Mouse (Mus musculus) neural tube, embryonic 11.5 days (tissue): ENCODE measurements around the gene Dennd2a. TPM values are rescaled to one million over a fixed set of nuclear protein-coding genes. Genes with fewer than 3 reads are reported as not detected.
"Not testable (repeated sequence)": the region's sequence is repeated elsewhere in the genome, so short reads cannot be mapped to it uniquely, and the experiment has no call there.

Experiments
- ATAC-seq: fragments of 200-750 bp; cut with Nextera tagmentation; 2 replicates; pipeline ENCODE4 v1.8.0; 2017; ENCODE audit warnings: moderate number of reproducible peaks, mild to moderate bottlenecking, moderate TSS enrichment, moderate library complexity; ENCODE audit not compliant: insufficient read depth, low FRiP score, low TSS enrichment
- DNase-seq: peaks from one replicate; pipeline ENCODE4 v3.0.0-alpha.2; 2015; ENCODE audit warnings: low spot score
- H3K27ac ChIP-seq: fragments of 300-500 bp; sonication (generic); 2 replicates; pipeline ENCODE4 v1.5.1; 2014; ENCODE audit warnings: low read depth, mild to moderate bottlenecking, low read length
- H3K27me3 ChIP-seq: fragments of 300-500 bp; sonication (generic); 2 replicates; pipeline ENCODE4 v1.6.1; 2014; ENCODE audit warnings: mild to moderate bottlenecking, low read length, mixed read lengths; ENCODE audit not compliant: control insufficient read depth, insufficient read depth
- H3K36me3 ChIP-seq: fragments of 300-500 bp; sonication (generic); 2 replicates; pipeline ENCODE4 v1.6.1; 2014; ENCODE audit warnings: mild to moderate bottlenecking, low read length, moderate library complexity, mixed read lengths; ENCODE audit not compliant: control insufficient read depth, insufficient read depth
- H3K4me1 ChIP-seq: fragments of 300-500 bp; sonication (generic); 2 replicates; pipeline ENCODE4 v1.6.1; 2014; ENCODE audit warnings: low read length, mixed read lengths; ENCODE audit not compliant: control insufficient read depth, insufficient read depth
- H3K4me2 ChIP-seq: fragments of 300-500 bp; sonication (generic); 2 replicates; pipeline ENCODE4 v1.6.1; 2014; ENCODE audit warnings: low read depth, mild to moderate bottlenecking, moderate library complexity
- H3K4me3 ChIP-seq: fragments of 300-500 bp; sonication (generic); 2 replicates; pipeline ENCODE4 v1.5.1; 2014; ENCODE audit warnings: low read depth, low read length
- H3K9ac ChIP-seq: fragments of 300-500 bp; sonication (generic); 2 replicates; pipeline ENCODE4 v1.6.1; 2014; ENCODE audit warnings: mild to moderate bottlenecking, low read length
- H3K9me3 ChIP-seq: fragments of 300-500 bp; sonication (generic); 2 replicates; pipeline ENCODE4 v1.6.1; 2016; ENCODE audit warnings: low read length; ENCODE audit not compliant: control insufficient read depth
- WGBS: fragments of 180-500 bp; shearing (Covaris S2); extraction: QIAGEN DNeasy Blood & Tissue Kit; methylation state at CpG from one replicate; pipeline ENCODE4 v1.1.7; 2014; 5-methylcytosine and 5-hydroxymethylcytosine counted together
- polyA plus RNA-seq: library from polyadenylated mRNA; unstranded; fragments of >200 nt; fragmentation: Nextera tagmentation; extraction: Ambion mirVana; gene quantifications from 2 replicates; pipeline ENCODE4 v1.2.1, GENCODE M21; 2014

The Dennd2a gene
- polyA plus RNA-seq, 1 experiment from 2014 or later = 43.7 TPM

GRCm38 (mm10) chr6:39442786-39443287, 114.8 kb downstream of the Dennd2a start:
- no peak overlapping the region for H3K4me3 ChIP-seq
- no peaks in the 10 kb centered on the region for H3K27me3 ChIP-seq
- no peak overlapping the region for H3K27ac ChIP-seq
- H3K9me3 ChIP-seq = no peaks in the 10 kb centered on the region
- H3K4me2 ChIP-seq = no peak overlapping the region
- H3K4me1 ChIP-seq = no peaks in the 10 kb centered on the region
- no peaks in the 10 kb centered on the region for H3K36me3 ChIP-seq
- no peak overlapping the region for H3K9ac ChIP-seq
- DNase-seq = no peak
- ATAC-seq = no peak

- Histone ChIP-seq H3K27ac (no peak overlapping the region), H3K4me2 (no peak overlapping the region), H3K36me3 (no peaks in the 10 kb centered on the region), H3K9ac (no peak overlapping the region), H3K27me3 (no peaks in the 10 kb centered on the region), H3K9me3 (no peaks in the 10 kb centered on the region), H3K4me3 (no peak overlapping the region), H3K4me1 (no peaks in the 10 kb centered on the region)
- ATAC-seq (no peak), DNase-seq (no peak)
These were observed 117.5 kb downstream of the Dennd2a start for GRCm38 (mm10) chr6:39440207-39440606.

GRCm38 (mm10) chr6:39437519-39437918, 120.1 kb downstream of the Dennd2a start:
- not testable (repeated sequence) for ATAC-seq, H3K4me1 ChIP-seq, H3K4me3 ChIP-seq, H3K27ac ChIP-seq, H3K36me3 ChIP-seq, H3K9ac ChIP-seq, H3K4me2 ChIP-seq, DNase-seq, H3K27me3 ChIP-seq, H3K9me3 ChIP-seq
- 91% methylated on average over 6 of the region's 6 CpGs for WGBS

- ATAC-seq (no peak), DNase-seq (no peak)
- Histone ChIP-seq H3K4me2 (no peak overlapping the region), H3K9me3 (no peaks in the 10 kb centered on the region), H3K36me3 (no peaks in the 10 kb centered on the region), H3K9ac (no peak overlapping the region), H3K4me3 (no peak overlapping the region), H3K27ac (peak overlapping the region; percentile 40; the same call in 1 of the 2 replicates), H3K4me1 (no peaks in the 10 kb centered on the region), H3K27me3 (no peaks in the 10 kb centered on the region)
- 79% methylated on average over 5 of the region's 5 CpGs for WGBS
These were observed 121.8 kb downstream of the Dennd2a start for GRCm38 (mm10) chr6:39435875-39436274.

- Histone ChIP-seq H3K4me2 (no peak overlapping the region), H3K9ac (no peak overlapping the region), H3K27ac (peak overlapping the region; percentile 80), H3K4me1 (no peaks in the 10 kb centered on the region), H3K36me3 (no peaks in the 10 kb centered on the region), H3K27me3 (no peaks in the 10 kb centered on the region), H3K9me3 (no peaks in the 10 kb centered on the region), H3K4me3 (no peak overlapping the region)
- ATAC-seq (peak; percentile 72), DNase-seq (peak; percentile 63)
- 17% methylated on average over 2 of the region's 2 CpGs for WGBS
These were observed 122.7 kb downstream of the Dennd2a start for GRCm38 (mm10) chr6:39434886-39435492.

- 68% methylated on average over 2 of the region's 2 CpGs for WGBS
- peak overlapping the region; percentile 80 for H3K27ac ChIP-seq
- no peaks in the 10 kb centered on the region for H3K4me1 ChIP-seq
- no peaks in the 10 kb centered on the region for H3K27me3 ChIP-seq
- no peak overlapping the region for H3K9ac ChIP-seq
- no peak overlapping the region for H3K4me3 ChIP-seq
- no peak overlapping the region for H3K4me2 ChIP-seq
- no peaks in the 10 kb centered on the region for H3K36me3 ChIP-seq
- DNase-seq (no peak), ATAC-seq (no peak)
- no peaks in the 10 kb centered on the region for H3K9me3 ChIP-seq
These were observed 123.4 kb downstream of the Dennd2a start for GRCm38 (mm10) chr6:39434111-39434885.

- Histone ChIP-seq H3K36me3 (no peaks in the 10 kb centered on the region), H3K4me1 (no peaks in the 10 kb centered on the region), H3K4me2 (no peak overlapping the region), H3K9me3 (no peaks in the 10 kb centered on the region), H3K27me3 (no peaks in the 10 kb centered on the region), H3K9ac (no peak overlapping the region), H3K4me3 (no peak overlapping the region), H3K27ac (no peak overlapping the region)
- ATAC-seq (no peak), DNase-seq (no peak)
These were observed 124.0 kb downstream of the Dennd2a start for GRCm38 (mm10) chr6:39433701-39434100.

GRCm38 (mm10) chr6:39433174-39433573, 124.5 kb downstream of the Dennd2a start:
- Histone ChIP-seq H3K27me3 (no peaks in the 10 kb centered on the region), H3K27ac (no peak overlapping the region), H3K4me3 (no peak overlapping the region), H3K36me3 (no peaks in the 10 kb centered on the region), H3K9me3 (no peaks in the 10 kb centered on the region), H3K9ac (no peak overlapping the region), H3K4me2 (no peak overlapping the region), H3K4me1 (no peaks in the 10 kb centered on the region)
- WGBS = 87% methylated on average over 4 of the region's 4 CpGs
- ATAC-seq (no peak), DNase-seq (no peak)

GRCm38 (mm10) chr6:39430722-39431121, 126.9 kb downstream of the Dennd2a start:
- DNase-seq (no peak), ATAC-seq (no peak)
- 78% methylated on average over 11 of the region's 11 CpGs for WGBS
- Histone ChIP-seq H3K4me3 (no peak overlapping the region), H3K36me3 (no peaks in the 10 kb centered on the region), H3K4me1 (no peaks in the 10 kb centered on the region), H3K9ac (no peak overlapping the region), H3K27me3 (no peaks in the 10 kb centered on the region), H3K9me3 (no peaks in the 10 kb centered on the region), H3K27ac (no peak overlapping the region), H3K4me2 (no peak overlapping the region)
